Mouse (Mus musculus) embryonic facial prominence, embryonic 13.5 days (tissue): ENCODE results near the gene S100a16. TPM values are rescaled to one million over a fixed set of nuclear protein-coding genes. Genes with fewer than 3 reads are reported as not detected.

ENCODE experiments used
- ATAC-seq: fragments of 200-750 bp; cut with Nextera tagmentation; 2 replicates; pipeline ENCODE4 v1.8.0; 2017; ENCODE audit warnings: low read depth; ENCODE audit not compliant: insufficient number of reproducible peaks, insufficient read depth, low FRiP score, low TSS enrichment
- H3K27ac ChIP-seq: fragments of 300-500 bp; sonication (generic); 2 replicates; pipeline ENCODE4 v1.5.1; 2015; ENCODE audit warnings: moderate library complexity, mild to moderate bottlenecking, inconsistent platforms
- H3K27me3 ChIP-seq: fragments of 300-500 bp; sonication (generic); 2 replicates; pipeline ENCODE4 v1.6.1; 2015; ENCODE audit warnings: mild to moderate bottlenecking, inconsistent platforms
- H3K36me3 ChIP-seq: fragments of 300-500 bp; sonication (generic); 2 replicates; pipeline ENCODE4 v1.6.1; 2015; ENCODE audit warnings: mild to moderate bottlenecking, inconsistent platforms
- H3K4me1 ChIP-seq: fragments of 300-500 bp; sonication (generic); 2 replicates; pipeline ENCODE4 v1.6.1; 2015; ENCODE audit warnings: inconsistent platforms
- H3K4me2 ChIP-seq: fragments of 300-500 bp; sonication (generic); 2 replicates; pipeline ENCODE4 v1.6.1; 2015; ENCODE audit warnings: moderate library complexity, mild to moderate bottlenecking, inconsistent platforms
- H3K4me3 ChIP-seq: fragments of 300-500 bp; sonication (generic); 2 replicates; pipeline ENCODE4 v1.5.1; 2015; ENCODE audit warnings: mild to moderate bottlenecking, inconsistent platforms
- H3K9ac ChIP-seq: fragments of 300-500 bp; sonication (generic); 2 replicates; pipeline ENCODE4 v1.6.1; 2015; ENCODE audit warnings: mild to moderate bottlenecking, inconsistent platforms
- H3K9me3 ChIP-seq: fragments of 300-500 bp; sonication (generic); 2 replicates; pipeline ENCODE4 v1.6.1; 2016; ENCODE audit warnings: inconsistent platforms
- WGBS: fragments of 180-500 bp; shearing (Covaris S2); methylation state at CpG from one replicate; pipeline ENCODE4 v1.1.7; 2015; ENCODE audit warnings: mixed read lengths; 5-methylcytosine and 5-hydroxymethylcytosine counted together
- polyA plus RNA-seq: library from polyadenylated mRNA; unstranded; fragments of >200 nt; fragmentation: Nextera tagmentation; extraction: Ambion mirVana; gene quantifications from 2 replicates; pipeline ENCODE4 v1.2.1, GENCODE M21; 2015

Gene S100a16
- polyA plus RNA-seq, 1 experiment from 2014 or later = 96.5 TPM

DNA sequence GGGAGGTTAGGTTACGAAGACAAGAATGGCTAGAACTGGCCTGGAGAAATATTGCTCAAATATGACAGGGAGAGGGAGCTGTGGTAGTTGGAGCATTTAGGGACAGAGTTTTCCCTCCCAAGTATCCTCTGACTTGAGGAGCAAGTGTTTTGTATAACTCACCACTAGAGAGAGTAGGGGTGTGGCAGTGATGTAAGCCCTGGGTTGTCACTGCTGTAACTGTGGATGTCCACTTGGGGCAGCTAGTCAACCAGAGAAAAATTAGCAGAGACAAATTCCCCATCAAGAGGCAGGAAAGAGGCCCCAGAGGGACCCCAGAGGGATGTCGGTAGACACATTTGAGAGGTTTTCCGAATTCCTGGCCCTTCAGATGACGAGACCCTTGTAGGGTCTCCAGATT is 11.6 kb upstream of the S100a16 start:
- ATAC-seq = no peak
- H3K4me1 ChIP-seq = 0 out of 2 replicates have a peak, but pooled peaks cover 6% of the 10 kb centered on the region
- H3K27ac ChIP-seq = no peak overlapping the region
- H3K9me3 ChIP-seq = peaks cover 3% of the 10 kb centered on the region; the same call in 1 of the 2 replicates
- H3K36me3 ChIP-seq = no peaks in the 10 kb centered on the region
- no peak overlapping the region for H3K4me3 ChIP-seq
- no peaks in the 10 kb centered on the region for H3K27me3 ChIP-seq
- 46% methylated on average over 4 of the region's 4 CpGs for WGBS
- no peak overlapping the region for H3K9ac ChIP-seq
- H3K4me2 ChIP-seq = no peak overlapping the region

DNA sequence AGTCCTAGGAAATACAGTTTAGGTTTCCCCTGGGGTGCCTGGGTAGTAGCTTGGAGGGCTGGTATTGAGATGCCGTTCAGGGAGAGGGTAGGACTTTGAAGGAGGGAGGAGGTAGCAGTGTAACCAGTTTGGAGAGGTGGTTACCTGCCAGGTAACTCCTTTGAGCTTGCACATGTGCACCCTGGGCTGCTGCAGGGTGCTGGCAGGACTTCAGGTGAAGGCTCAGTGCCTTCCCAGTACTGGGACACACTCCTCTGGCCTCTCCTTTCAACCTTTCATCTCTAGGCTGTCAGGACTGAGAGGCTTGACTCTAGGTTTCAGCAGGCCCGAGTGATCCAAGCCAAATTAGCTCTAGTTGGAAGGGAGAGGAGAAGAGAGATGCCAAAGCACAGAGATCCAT is 11.0 kb upstream of the S100a16 start:
- no peak for ATAC-seq
- H3K9ac ChIP-seq = no peak overlapping the region
- H3K4me2 ChIP-seq = no peak overlapping the region
- 52% methylated on average over 2 of the region's 2 CpGs for WGBS
- H3K4me1 ChIP-seq = 0 out of 2 replicates have a peak, but pooled peaks cover 6% of the 10 kb centered on the region
- H3K4me3 ChIP-seq = no peak overlapping the region
- peak overlapping the region; percentile 51; the same call in 1 of the 2 replicates for H3K27ac ChIP-seq
- H3K27me3 ChIP-seq = no peaks in the 10 kb centered on the region
- no peaks in the 10 kb centered on the region for H3K36me3 ChIP-seq
- peaks cover 3% of the 10 kb centered on the region; the same call in 1 of the 2 replicates for H3K9me3 ChIP-seq

DNA sequence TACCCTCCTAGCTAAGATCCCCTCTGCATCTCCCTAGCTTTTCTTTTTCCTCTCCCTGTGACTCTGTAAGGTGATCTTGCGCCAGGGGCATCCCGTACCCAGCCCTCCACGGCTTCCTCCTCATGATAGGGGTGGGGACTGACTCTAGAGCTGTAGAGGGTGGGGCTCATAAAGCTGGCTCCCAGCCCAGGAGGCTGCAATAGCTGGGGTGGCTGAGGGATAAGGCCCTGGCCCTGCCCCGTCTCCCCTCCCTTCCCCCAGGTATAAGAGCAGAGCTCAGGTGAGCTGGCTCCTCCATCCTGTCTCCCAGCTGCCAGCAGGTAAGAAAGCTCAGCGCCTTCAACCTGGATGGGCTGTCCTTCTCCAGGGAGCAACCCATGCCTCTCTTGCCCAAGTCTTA is 10.5 kb upstream of the S100a16 start, which contains the start of gene S100a14:
S100a14 (plus strand) TSS at position 277 of the 400 bp plus-strand sequence.
- Histone ChIP-seq H3K9me3 (peaks cover 3% of the 10 kb centered on the region; the same call in 1 of the 2 replicates), H3K27me3 (no peaks in the 10 kb centered on the region), H3K9ac (no peak within 1 kb of the TSS), H3K4me3 (no peak within 1 kb of the TSS), H3K4me2 (peak within 1 kb of the TSS; percentile 11), H3K4me1 (0 out of 2 replicates have a peak, but pooled peaks cover 6% of the 10 kb centered on the region), H3K27ac (peak within 1 kb of the TSS; percentile 51; the same call in 1 of the 2 replicates), H3K36me3 (no peaks in the 10 kb centered on the region)
- 0 out of 2 replicates have a peak, but pooled peaks have one; percentile 45 for ATAC-seq
- WGBS = 52% methylated on average over 5 of the region's 5 CpGs

DNA sequence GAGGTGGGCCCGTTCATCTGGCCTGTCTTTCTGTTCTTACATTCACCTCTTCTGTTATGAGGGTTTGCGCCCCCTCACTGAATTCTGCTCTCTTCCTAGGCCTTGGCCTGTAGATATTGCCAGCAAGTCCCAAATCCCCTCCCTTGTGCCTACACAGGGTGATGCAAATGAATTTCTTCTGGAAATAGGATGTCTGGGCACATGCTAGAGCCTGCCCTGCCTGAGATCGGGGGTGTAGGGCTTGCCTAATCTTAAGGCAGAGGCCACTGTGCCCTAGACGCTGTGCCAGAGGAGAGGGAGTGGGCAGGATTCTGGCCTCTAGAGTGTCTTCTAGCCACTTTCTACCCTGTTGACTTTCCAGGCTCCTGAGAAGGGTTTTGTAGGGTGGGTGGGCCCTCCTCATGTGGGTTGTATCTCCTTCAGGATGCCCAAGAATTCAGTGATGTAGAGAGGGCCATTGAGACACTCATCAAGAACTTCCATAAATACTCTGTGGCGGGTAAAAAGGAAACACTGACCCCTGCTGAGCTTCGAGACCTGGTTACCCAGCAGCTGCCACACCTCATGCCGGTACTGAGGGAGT is 9.7 kb upstream of the S100a16 start:
- no peak overlapping the region for H3K4me3 ChIP-seq
- 93% methylated on average over 7 of the region's 7 CpGs for WGBS

DNA sequence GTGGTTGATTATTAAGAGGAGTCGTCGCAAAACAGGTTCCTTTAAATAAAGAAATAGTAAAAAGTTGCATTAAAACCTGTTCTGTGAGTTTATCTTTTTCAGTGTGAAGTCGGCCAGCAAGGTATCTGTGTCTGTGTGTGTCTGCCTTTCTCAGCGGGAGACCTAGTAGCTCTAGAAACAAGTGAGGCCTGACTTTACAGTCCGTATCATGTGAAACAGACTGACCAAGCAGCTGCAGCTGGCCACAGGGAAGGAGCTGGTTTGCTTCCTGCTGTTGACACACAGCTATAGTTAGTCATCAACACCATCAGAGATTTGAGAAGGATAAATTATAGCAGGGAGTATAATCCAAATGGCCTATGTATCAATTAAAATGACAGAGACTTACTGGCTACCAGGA is 5.3 kb upstream of the S100a16 start:
- Histone ChIP-seq H3K36me3 (no peaks in the 10 kb centered on the region), H3K4me3 (no peak overlapping the region), H3K4me2 (no peak overlapping the region), H3K9me3 (no peaks in the 10 kb centered on the region), H3K27me3 (no peaks in the 10 kb centered on the region), H3K9ac (no peak overlapping the region), H3K27ac (no peak overlapping the region), H3K4me1 (no peaks in the 10 kb centered on the region)
- no peak for ATAC-seq
- 61% methylated on average over 5 of the region's 5 CpGs for WGBS

More for the DNA sequence above, 9.7 kb upstream of the S100a16 start:
- 0 out of 2 replicates have a peak overlapping the region, but pooled peaks have one; percentile 48 for H3K27ac ChIP-seq
- no peak for ATAC-seq
- no peaks in the 10 kb centered on the region for H3K27me3 ChIP-seq
- H3K4me2 ChIP-seq = peak overlapping the region; percentile 11; the same call in 1 of the 2 replicates
- peaks cover 3% of the 10 kb centered on the region; the same call in 1 of the 2 replicates for H3K9me3 ChIP-seq
- H3K4me1 ChIP-seq = 0 out of 2 replicates have a peak, but pooled peaks cover 6% of the 10 kb centered on the region
- no peaks in the 10 kb centered on the region for H3K36me3 ChIP-seq
- H3K9ac ChIP-seq = no peak overlapping the region

DNA sequence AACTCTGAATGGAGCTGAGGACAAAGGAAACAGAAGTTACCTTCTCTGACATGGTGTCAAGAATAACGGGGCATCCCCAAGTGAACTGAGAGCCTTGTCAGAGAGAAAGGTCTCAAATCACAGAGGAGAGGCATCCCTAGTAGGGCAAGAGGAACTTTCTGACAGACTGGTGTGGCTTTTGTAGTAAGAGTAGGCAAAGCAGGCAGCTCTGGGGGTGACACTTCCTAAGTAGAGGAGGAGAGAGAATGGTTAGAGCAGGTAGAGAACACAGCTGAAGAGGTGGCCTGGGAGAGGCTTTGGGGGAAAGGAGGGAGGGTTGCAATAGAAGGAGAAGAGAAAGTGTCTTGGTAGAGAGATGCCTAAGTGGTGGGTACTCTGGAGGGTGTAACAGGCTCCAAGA is 1.6 kb upstream of the S100a16 start:
- WGBS = 55% methylated on average over 1 of the region's 1 CpGs
- Histone ChIP-seq H3K36me3 (no peaks in the 10 kb centered on the region), H3K9ac (no peak overlapping the region), H3K4me2 (no peak overlapping the region), H3K27ac (no peak overlapping the region), H3K9me3 (no peaks in the 10 kb centered on the region), H3K4me3 (no peak overlapping the region), H3K4me1 (peaks cover 6% of the 10 kb centered on the region; the same call in 1 of the 2 replicates), H3K27me3 (no peaks in the 10 kb centered on the region)
- no peak for ATAC-seq

DNA sequence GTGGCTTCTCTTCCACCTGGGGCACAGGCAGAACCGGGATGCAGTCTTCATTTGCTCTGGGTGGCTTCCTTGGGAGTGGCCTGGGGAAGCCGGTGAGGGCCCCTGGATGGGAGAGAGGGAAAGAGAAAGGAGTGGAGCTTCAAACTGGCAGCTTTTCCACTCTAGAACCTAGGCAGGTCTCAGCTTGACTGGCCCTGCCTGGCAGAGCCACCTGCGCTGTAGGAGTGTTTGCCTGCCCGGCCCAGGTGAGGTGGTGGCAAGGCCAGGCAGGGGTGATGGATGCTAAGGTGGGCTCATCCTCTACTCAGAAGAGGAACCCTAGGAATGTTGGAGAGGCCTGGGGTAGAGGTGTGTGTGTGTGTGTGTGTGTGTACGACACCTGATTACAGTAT is 847 bp downstream of the S100a16 start:
- Histone ChIP-seq H3K27me3 (no peaks in the 10 kb centered on the region), H3K9me3 (no peaks in the 10 kb centered on the region), H3K4me1 (peaks cover 17% of the 10 kb centered on the region), H3K27ac (peak overlapping the region; percentile 52), H3K36me3 (no peaks in the 10 kb centered on the region), H3K4me2 (peak overlapping the region; percentile 27), H3K4me3 (0 out of 2 replicates have a peak overlapping the region, but pooled peaks have one; percentile 1), H3K9ac (peak overlapping the region; percentile 40; the same call in 1 of the 2 replicates)
- no peak; the same call in 1 of the 2 replicates for ATAC-seq
- WGBS = 62% methylated on average over 5 of the region's 5 CpGs

DNA sequence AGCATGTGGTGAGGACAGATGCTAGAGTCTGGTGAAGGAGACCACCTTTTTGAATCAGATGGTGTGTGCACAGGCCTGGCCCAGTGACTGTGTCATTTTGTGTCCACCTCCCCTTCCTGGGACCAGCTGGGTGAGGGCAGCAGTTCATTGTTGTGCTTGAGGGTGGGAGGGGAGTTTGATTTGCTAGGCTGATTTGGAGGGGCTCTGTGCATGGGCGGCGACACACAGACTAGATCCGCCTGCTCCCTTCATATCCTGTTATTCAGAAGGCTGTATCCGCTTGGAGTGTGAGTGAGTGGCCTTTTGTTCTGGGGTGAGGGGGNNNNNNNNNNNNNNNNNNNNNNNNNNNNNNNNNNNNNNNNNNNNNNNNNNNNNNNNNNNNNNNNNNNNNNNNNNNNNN is 3.9 kb downstream of the S100a16 start:
- H3K4me1 ChIP-seq = peaks cover 17% of the 10 kb centered on the region
- no peaks in the 10 kb centered on the region for H3K27me3 ChIP-seq
- H3K36me3 ChIP-seq = no peaks in the 10 kb centered on the region
- H3K9me3 ChIP-seq = no peaks in the 10 kb centered on the region
- ATAC-seq = no peak
- peak overlapping the region; percentile 45; the same call in 1 of the 2 replicates for H3K27ac ChIP-seq
- peak overlapping the region; percentile 28 for H3K4me2 ChIP-seq
- no peak overlapping the region; the same call in 1 of the 2 replicates for H3K4me3 ChIP-seq
- 0 out of 2 replicates have a peak overlapping the region, but pooled peaks have one; percentile 27 for H3K9ac ChIP-seq
- 52% methylated on average over 4 of the region's 4 CpGs for WGBS

DNA sequence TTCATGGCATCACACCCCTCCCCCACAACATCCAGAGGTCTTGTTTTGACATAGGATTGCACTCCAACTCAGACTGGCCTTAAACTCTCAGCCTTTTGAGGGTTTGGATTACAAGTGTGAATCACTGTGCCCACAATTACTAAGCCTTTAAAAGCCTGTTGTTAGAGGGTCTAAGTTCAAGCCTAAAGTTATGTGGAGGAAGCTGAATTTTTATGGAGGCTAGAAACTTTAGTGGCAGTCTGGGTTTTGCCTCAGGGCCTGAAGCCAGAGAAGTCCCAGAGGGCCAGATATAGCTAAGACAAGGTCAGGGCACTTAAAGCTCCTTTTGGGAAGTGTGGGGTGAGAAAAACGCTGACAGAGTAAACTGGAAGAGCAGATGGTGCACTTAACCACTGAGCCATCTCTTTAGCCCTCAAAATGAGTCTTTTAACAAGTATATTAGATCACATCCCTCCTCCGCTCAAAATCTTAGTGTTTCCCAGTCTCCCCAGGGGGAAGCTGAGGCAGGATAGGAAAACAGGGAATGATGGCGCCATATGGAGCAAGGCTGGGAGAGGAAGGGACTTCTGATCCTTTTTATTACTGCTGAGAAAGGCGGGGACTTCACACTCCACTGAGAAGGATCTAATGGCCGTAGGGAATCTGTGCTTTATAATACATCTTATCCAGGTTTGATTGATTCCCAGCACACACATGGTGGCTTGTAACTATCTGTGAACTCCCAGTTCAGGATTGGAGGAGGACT is 12.8 kb downstream of the S100a16 start:
- ATAC-seq = no peak
- Histone ChIP-seq H3K27me3 (no peaks in the 10 kb centered on the region), H3K9ac (no peak overlapping the region)

DNA sequence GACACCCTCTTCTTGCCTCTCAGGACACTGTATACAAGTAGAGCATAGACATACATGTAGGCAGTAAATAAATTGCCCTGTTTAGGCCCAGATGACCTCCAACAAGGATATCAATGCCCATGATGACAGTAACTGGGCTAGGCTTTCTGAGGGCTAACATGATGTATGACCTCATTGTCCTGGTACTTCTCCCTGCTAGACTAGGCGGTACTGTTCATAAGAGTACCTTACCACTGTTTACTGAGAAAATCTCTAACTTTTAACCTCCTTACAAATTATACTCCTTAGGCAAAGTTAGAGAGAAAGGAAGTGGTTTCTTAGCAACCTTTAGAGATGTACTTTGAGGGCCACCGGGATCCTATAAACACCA is 13.4 kb downstream of the S100a16 start:
- Histone ChIP-seq H3K9ac (no peak overlapping the region), H3K27me3 (no peaks in the 10 kb centered on the region), H3K9me3 (no peaks in the 10 kb centered on the region), H3K27ac (no peak overlapping the region), H3K4me2 (no peak overlapping the region), H3K4me1 (no peaks in the 10 kb centered on the region), H3K4me3 (no peak overlapping the region), H3K36me3 (no peaks in the 10 kb centered on the region)
- 90% methylated on average over 2 of the region's 2 CpGs for WGBS
- ATAC-seq = no peak

More for the DNA sequence above, 12.8 kb downstream of the S100a16 start:
- no peak overlapping the region for H3K27ac ChIP-seq
- H3K36me3 ChIP-seq = no peaks in the 10 kb centered on the region
- no peaks in the 10 kb centered on the region for H3K9me3 ChIP-seq
- whole genome bisulfite sequencing = 57% methylated on average over 5 of the region's 5 CpGs
- H3K4me2 ChIP-seq = no peak overlapping the region
- H3K4me3 ChIP-seq = no peak overlapping the region
- no peaks in the 10 kb centered on the region for H3K4me1 ChIP-seq

DNA sequence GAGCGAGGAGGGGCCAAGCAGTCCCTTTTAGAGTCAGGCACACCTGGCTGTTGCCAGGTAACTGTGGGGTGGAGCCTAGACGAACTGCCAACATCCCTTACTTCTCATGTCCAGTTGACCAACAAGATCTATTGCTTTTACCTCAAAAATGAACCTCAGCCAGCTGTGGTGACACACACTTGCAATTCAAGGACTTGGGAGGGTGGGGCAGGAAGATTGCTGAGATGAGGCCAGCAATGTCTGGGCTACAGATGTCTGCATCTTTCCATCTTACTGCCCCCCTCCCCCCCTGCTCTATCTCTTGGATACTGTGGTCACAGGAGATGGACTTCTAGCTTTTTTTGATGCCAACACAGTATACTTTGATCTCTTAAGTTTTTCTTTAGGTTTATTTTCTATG is 15.2 kb downstream of the S100a16 start:
- Histone ChIP-seq H3K9me3 (no peaks in the 10 kb centered on the region), H3K4me1 (peaks cover 4% of the 10 kb centered on the region; the same call in 1 of the 2 replicates), H3K27ac (no peak overlapping the region)

More for the DNA sequence above, 15.2 kb downstream of the S100a16 start:
- no peak overlapping the region for H3K9ac ChIP-seq
- no peaks in the 10 kb centered on the region for H3K27me3 ChIP-seq
- no peak overlapping the region for H3K4me3 ChIP-seq
- 71% methylated on average over 2 of the region's 2 CpGs for WGBS
- H3K4me2 ChIP-seq = no peak overlapping the region
- no peaks in the 10 kb centered on the region for H3K36me3 ChIP-seq
- no peak for ATAC-seq
